Mouse (Mus musculus): Measurements from ENCODE around the gene Gchfr.
A peak's percentile ranks its signal among the peaks of the same experiment; 100 is the strongest.

The Gchfr gene

DNA sequence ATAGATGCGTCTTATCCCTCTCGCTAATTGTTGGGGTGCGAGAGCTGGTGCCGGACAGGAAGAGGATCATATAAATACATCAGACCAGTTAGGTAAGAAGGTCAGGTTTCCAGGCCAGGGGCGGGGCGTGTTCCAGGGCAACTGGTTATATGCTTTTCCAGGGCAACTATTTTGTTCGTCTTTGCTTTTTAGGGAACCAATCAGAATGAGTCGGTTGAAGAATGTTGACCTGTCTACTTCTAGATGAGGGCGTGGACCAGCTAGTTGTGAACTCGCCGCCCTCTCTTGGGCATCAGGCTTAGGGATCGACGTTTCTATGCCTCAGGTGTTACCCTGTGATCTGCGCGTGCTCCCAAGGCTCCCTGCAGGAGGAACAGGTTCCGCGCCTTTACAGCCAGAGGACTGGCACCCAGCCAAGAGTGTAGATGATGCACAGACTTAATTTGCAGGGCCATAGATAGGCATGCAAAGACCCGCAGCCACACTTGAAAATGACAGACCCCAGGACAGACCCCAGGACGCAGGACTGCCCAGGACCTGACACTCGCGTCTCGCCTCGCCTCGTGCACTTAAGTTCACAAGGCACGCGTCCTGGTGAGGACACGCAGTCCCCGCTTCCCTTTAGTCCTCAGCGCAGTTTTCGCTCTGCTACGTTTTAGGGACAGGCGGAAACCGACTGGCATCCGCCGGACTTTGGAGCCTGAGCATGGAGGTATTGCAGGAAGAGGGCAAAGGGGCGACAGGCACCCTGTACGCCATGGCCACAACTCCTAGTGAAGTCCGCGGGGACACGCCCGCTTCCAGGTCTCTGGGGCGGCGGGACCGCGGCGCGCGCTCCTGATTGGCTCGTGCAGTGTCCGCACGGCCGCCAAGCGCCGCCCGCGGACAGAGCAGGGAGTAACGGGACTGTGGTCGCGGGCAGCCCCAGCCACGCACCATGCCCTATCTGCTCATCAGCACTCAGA is at the start of gene Gchfr:
TSS of gene Gchfr (plus strand) at position 873 of the 965 bp plus-strand sequence.
- DNase-seq = peak; percentile 35

GRCm38 (mm10) chr2:119136346-119136898 is 31.2 kb upstream of the Gchfr start:
- no peak for DNase-seq

- no peak for DNase-seq
These were observed 22.4 kb upstream of the Gchfr start for GRCm38 (mm10) chr2:119145199-119145598.

- no peak for DNase-seq
These were observed 21.1 kb upstream of the Gchfr start for GRCm38 (mm10) chr2:119146435-119146834.

DNA sequence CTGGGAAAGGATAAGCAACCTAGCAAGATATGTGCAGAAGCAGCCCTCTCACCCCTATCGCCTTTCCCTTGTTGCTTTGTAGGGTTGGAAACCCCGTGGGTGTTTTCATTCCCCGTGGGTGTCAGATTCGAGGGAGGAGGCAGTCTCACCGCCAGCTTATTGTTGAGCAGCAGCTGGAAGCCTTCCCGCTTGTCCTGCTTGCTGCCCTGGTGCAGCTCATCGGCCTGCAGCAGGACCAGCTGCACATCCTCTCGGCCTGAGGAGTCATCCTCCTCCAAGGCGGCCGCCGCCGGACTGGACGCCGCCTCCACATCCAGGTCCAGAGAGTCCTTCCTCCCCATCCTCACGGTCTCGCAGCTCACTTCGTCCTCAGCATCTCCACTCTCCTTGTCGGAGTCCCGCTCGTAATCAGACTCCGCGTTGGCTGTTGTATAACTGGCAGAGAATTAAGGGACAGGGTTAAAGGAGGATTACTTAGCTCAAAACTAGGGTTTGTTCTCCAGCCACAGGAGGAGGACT is 20.4 kb upstream of the Gchfr start:
- DNase-seq = peak; percentile 22

GRCm38 (mm10) chr2:119147775-119148174 is 19.8 kb upstream of the Gchfr start:
- peak; percentile 66 for DNase-seq

DNA sequence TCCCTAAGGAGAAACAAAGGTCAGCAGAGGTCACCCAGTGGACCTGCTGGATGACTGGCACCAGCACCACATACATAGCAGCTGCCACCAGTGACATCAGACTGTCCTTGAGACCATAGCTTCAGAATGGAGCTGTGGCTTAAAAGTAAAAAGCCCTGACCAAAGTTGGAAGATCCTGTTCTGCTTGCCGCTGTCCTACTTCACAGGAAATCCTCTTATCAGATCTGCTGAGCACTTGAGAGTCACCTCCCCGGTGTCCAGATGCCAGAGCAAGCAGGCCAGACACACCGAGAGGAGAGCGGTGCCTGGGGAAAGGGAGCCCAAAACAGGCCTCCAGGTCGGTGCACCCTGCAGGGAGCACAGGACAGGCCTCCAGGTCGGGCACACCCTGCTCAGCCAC is 15.3 kb upstream of the Gchfr start:
- DNase-seq = no peak

GRCm38 (mm10) chr2:119154683-119155082 is 12.9 kb upstream of the Gchfr start:
- no peak for DNase-seq

- DNase-seq = no peak
These were observed 12.2 kb upstream of the Gchfr start for GRCm38 (mm10) chr2:119155388-119155787.

GRCm38 (mm10) chr2:119156081-119156680 is 11.4 kb upstream of the Gchfr start:
- DNase-seq = no peak

GRCm38 (mm10) chr2:119156681-119157572 is 10.6 kb upstream of the Gchfr start, which contains the start of gene Rmdn3:
TSS of gene Rmdn3 (minus strand) at chr2:119157034.
- DNase-seq = peak; percentile 96

- DNase-seq = no peak
These were observed 9.7 kb upstream of the Gchfr start for GRCm38 (mm10) chr2:119157836-119158235.

DNA sequence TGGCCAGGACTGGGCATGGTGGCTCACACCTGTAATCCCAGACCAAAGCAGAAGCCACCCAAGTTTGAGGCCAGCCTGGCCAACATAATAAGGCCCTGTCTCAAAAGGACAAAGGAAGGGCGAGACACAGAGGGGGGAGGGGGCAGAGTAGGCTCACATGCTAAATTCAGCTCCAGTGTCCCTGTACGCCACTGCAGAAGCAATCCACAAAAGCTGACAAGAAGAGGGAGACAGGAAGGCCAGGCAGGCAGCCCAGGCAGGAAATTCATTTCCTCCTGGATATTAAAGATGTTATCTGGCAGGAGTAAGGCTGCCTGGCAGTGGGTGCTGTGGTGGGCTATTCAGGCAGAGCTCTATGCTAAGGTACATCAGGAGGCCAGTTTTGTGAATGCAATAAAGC is 6.3 kb upstream of the Gchfr start:
- DNase-seq = no peak

DNA sequence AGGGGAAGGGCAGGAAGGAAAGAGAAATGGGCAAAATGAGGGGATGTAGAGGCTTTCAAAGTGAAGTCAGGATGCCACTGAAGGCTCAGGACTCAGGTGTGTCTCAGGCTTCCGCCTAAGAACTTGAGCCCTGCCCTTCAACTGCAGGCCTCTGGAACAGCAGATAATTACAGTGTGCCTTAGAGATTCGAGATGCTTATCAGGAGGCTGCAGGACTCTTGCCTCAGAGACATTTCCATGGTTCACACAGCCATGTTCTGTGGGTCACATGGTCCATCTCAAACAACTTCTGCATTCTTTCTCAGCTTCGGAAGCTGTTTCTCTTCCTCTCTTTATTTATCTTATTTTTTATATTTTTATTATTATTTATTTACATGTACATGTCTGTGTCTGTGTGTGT is 4.4 kb upstream of the Gchfr start:
- no peak for DNase-seq

DNA sequence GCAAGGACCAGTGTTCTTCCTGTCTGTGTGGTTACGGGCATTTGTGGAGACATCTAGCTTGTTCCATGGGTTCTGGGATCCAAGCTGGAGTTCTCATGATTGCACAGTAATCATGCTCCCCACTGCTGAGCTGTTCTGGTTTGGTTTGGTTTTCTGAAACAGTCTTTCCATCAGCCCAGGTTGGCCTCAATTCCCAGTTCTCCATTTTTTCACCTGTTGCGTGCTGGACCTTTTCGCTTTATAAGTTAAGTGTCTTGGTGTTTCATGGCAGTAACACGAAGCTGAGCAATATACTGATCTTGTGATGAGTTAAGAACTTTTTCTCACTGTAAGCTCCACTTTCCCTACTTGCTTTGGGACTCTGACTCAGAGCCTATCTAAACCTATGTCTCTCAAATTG is 3.6 kb upstream of the Gchfr start:
- DNase-seq = no peak

GRCm38 (mm10) chr2:119165401-119165800 is 2.2 kb upstream of the Gchfr start:
- DNase-seq = no peak

DNA sequence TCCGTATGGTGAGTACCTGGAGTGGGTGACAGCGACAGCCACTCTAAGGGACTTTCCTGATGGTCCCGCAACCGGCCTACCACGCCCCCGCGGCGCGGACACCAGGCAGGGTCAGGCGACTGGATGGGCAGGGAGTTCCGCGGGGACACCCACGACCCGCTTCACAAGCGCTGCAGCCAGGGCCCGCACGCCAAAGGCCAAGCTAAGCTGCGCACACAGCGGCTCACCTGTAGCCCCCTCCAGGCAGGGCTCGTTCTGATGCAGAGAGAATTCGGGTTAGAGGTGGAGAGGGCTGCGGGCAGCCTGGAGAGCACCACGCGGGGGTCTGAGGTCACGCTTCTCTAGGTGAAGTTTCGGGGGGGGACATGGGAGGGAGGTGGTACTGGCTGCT is 288 bp downstream of the Gchfr start:
- no peak for DNase-seq

GRCm38 (mm10) chr2:119170282-119170681 is 2.7 kb downstream of the Gchfr start:
- DNase-seq = no peak

GRCm38 (mm10) chr2:119171574-119171973 is 4.0 kb downstream of the Gchfr start:
- DNase-seq = no peak

DNA sequence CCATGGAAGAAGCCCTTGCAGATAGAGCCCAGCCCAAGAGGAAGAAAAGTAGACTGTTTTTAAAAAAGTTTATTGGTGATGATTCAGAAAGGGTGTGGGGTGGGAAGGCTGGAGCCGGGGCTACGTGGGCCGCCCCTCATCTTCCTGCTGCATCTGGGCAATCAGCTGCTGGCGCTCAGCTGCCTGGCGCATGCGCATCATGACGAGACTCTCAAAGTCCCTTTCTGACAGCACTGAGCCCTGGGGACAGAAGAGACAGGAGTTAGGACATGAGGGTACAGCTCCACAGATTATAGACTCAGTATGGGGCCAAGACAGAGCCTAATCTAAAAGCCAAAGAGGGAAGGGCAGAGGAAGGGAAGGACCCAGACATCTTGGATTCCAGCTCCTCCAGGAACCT is 4.9 kb downstream of the Gchfr start:
- DNase-seq = no peak

DNA sequence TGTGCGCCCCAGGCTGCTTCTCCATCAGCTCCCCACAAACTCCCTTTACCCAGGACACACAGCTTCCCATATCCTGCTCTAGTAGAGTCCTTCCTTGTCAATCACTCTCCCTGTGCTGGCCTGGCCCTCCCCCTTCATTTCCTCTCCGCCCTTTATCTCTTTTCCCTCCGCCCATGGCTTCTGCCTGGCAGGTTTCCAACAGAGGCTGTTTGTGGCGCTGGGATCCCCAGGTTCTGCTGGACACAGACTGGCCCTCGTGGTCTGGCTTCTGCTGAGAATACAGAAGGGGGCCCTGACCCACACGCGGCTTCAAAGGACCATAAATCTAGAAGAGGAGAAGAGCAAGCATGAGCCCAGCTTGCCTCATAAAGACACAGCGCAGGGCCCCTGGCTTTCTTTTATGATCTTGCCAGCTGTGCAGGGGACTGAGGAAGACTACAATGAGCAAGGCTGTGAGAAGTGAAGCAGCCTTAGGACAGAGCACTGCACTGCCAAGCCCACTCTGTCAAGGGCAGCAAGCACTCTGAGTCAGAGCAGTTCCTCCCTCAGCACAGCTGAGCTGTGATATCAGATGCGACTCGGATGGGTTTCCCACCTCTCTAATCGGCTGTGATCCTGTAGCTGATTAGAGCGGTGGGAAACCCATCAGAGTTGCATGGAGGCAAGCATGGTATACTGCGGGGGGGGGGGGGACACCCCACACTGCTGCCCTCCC is 5.4 kb downstream of the Gchfr start:
- no peak for DNase-seq

Measured in right cerebral cortex, adult 18-20 months (tissue).